Mouse (Mus musculus) limb, embryonic 14.5 days (tissue): Measurements from ENCODE around the gene Socs4. TPM values are rescaled to one million over a fixed set of nuclear protein-coding genes. Genes with fewer than 3 reads are reported as not detected.

Source experiments
- ATAC-seq: fragments of 200-750 bp; cut with Nextera tagmentation; 2 replicates; pipeline ENCODE4 v1.8.0; 2017; ENCODE audit warnings: low read depth, moderate number of reproducible peaks, moderate TSS enrichment; ENCODE audit not compliant: low FRiP score
- DNase-seq: peaks from one replicate; pipeline ENCODE4 v3.0.0-alpha.2; 2015; ENCODE audit warnings: low spot score
- H3K27ac ChIP-seq: fragments of 300-500 bp; sonication (generic); replicated peaks from 2 replicates; pipeline ENCODE4 v1.5.1; 2014; ENCODE audit warnings: low read depth, mild to moderate bottlenecking, low read length, moderate library complexity, mixed read lengths
- H3K27me3 ChIP-seq: fragments of 300-500 bp; sonication (generic); 2 replicates; pipeline ENCODE4 v1.6.1; 2014; ENCODE audit warnings: low read length, mixed read lengths; ENCODE audit not compliant: control insufficient read depth, insufficient read depth
- H3K36me3 ChIP-seq: fragments of 300-500 bp; sonication (generic); 2 replicates; pipeline ENCODE4 v1.6.1; 2014; ENCODE audit warnings: mild to moderate bottlenecking, low read length, moderate library complexity, mixed read lengths; ENCODE audit not compliant: control insufficient read depth, insufficient read depth
- H3K4me1 ChIP-seq: fragments of 300-500 bp; sonication (generic); 2 replicates; pipeline ENCODE4 v1.6.1; 2014; ENCODE audit warnings: antibody characterized with exemption, low read length, mixed read lengths; ENCODE audit not compliant: control insufficient read depth, insufficient read depth
- H3K4me2 ChIP-seq: fragments of 300-500 bp; sonication (generic); replicated peaks from 2 replicates; pipeline ENCODE4 v1.6.1; 2014; ENCODE audit warnings: low read depth, mild to moderate bottlenecking, low read length, moderate library complexity; ENCODE audit not compliant: severe bottlenecking
- H3K4me3 ChIP-seq: fragments of 300-500 bp; sonication (generic); replicated peaks from 2 replicates; pipeline ENCODE4 v1.5.1; 2014; ENCODE audit warnings: low read length
- H3K9ac ChIP-seq: fragments of 300-500 bp; sonication (generic); 2 replicates; pipeline ENCODE4 v1.6.1; 2014; ENCODE audit warnings: mild to moderate bottlenecking, low read depth, low read length, moderate library complexity; ENCODE audit not compliant: severe bottlenecking
- H3K9me3 ChIP-seq: fragments of 300-500 bp; sonication (generic); 2 replicates; pipeline ENCODE4 v1.6.1; 2016; ENCODE audit warnings: low read length; ENCODE audit not compliant: control insufficient read depth
- POLR2A ChIP-seq: fragments of 200-500 bp; IDR thresholded peaks from 2 replicates; pipeline ENCODE4 v1.8.0; 2012; ENCODE audit warnings: inconsistent platforms, mild to moderate bottlenecking, moderate library complexity, borderline replicate concordance; ENCODE audit not compliant: insufficient read depth, insufficient read length; ENCODE audit errors: extremely low read depth
- WGBS: fragments of 180-500 bp; shearing (Covaris S2); extraction: QIAGEN DNeasy Blood & Tissue Kit; methylation state at CpG from one replicate; pipeline ENCODE4 v1.1.7; 2014; 5-methylcytosine and 5-hydroxymethylcytosine counted together
- polyA plus RNA-seq, 2 experiments: library from polyadenylated mRNA; depleted of rRNA in 1 of 2; stranded (reverse) in 1 of 2; unstranded in 1 of 2; fragments of >200 nt; fragmentation: Nextera tagmentation in 1 of 2; extraction: Ambion mirVana in 1 of 2; gene quantifications; 2 replicates each; pipeline versions ENCODE4 v1.2.1 to v1.2.3; 2012 to 2014

The Socs4 gene
- polyA plus RNA-seq, 2 experiments: 4.7 to 7.5 TPM

GRCm38 (mm10) chr14:47298408-47298792 lies 21.7 kb downstream of the Socs4 start:
- Histone ChIP-seq H3K4me2 (peak overlapping the region; percentile 55), H3K36me3 (peaks cover 4% of the 10 kb centered on the region; the same call in 1 of the 2 replicates), H3K27ac (peak overlapping the region; percentile 96), H3K9ac (peak overlapping the region; percentile 99), H3K4me1 (peaks cover 12% of the 10 kb centered on the region), H3K4me3 (peak overlapping the region; percentile 99), H3K9me3 (no peaks in the 10 kb centered on the region), H3K27me3 (no peaks in the 10 kb centered on the region)
- DNase-seq (peak; percentile 39), ATAC-seq (peak; percentile 78)
- TF ChIP-seq POLR2A: no peak
- under 1% methylated on average over 22 of the region's 38 CpGs for WGBS

- ATAC-seq: peak; percentile 39
- Histone ChIP-seq H3K4me3 (peak overlapping the region; percentile 99), H3K27ac (peak overlapping the region; percentile 96), H3K9ac (peak overlapping the region; percentile 99), H3K27me3 (no peaks in the 10 kb centered on the region), H3K4me1 (peaks cover 12% of the 10 kb centered on the region), H3K4me2 (peak overlapping the region; percentile 55), H3K9me3 (no peaks in the 10 kb centered on the region), H3K36me3 (peaks cover 5% of the 10 kb centered on the region; the same call in 1 of the 2 replicates)
- WGBS: 2% methylated on average over 15 of the region's 15 CpGs
- TF ChIP-seq POLR2A: no peak
- DNase-seq: peak; percentile 42
Observed at GRCm38 (mm10) chr14:47298819-47299261, 22.1 kb downstream of the Socs4 start.

GRCm38 (mm10) chr14:47302885-47303680 lies 26.4 kb downstream of the Socs4 start:
- 67% methylated on average over 14 of the region's 14 CpGs for WGBS
- TF ChIP-seq POLR2A: no peak
- H3K36me3 ChIP-seq: peaks cover 11% of the 10 kb centered on the region

DNA sequence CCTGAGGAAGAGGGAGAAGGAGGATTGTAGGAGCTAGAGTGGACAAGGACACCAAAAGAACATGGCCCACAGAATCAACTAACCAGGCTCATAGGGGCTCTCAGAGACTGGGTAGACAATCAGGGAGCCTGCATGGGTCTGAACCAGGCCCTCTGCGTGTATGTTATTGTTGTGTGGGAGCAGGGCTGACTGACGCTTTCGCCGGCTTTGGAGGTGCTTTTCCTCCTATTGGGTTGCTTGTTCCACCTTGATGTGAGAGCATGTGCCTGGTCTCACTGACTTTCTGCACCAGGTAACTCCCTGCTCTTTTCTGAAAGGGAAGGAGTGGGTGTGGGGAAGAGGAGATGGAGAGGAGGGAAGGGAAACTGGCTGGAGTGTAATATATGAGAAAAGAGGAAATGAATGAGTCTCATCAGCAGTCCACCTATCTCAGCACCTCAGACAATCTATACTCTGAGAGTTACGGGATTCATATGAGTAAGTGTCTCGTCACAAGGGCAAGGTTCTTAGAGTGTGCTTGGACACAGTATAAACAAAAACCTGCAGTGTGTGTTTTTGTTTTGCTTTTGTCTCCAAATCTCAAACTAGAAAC lies 28.2 kb downstream of the Socs4 start:
- Histone ChIP-seq H3K27me3 (no peaks in the 10 kb centered on the region), H3K4me2 (no peak overlapping the region), H3K4me3 (no peak overlapping the region), H3K4me1 (peaks cover 6% of the 10 kb centered on the region), H3K27ac (no peak overlapping the region), H3K9me3 (no peaks in the 10 kb centered on the region), H3K9ac (no peak overlapping the region), H3K36me3 (peaks cover 22% of the 10 kb centered on the region)
- no peak for DNase-seq
- 96% methylated on average over 6 of the region's 6 CpGs for WGBS
- no peak for TF ChIP-seq POLR2A
- ATAC-seq: no peak

More at GRCm38 (mm10) chr14:47302885-47303680, 26.4 kb downstream of the Socs4 start:
- Histone ChIP-seq H3K27me3 (no peaks in the 10 kb centered on the region), H3K9ac (no peak overlapping the region), H3K27ac (no peak overlapping the region), H3K4me1 (peaks cover 10% of the 10 kb centered on the region), H3K4me3 (no peak overlapping the region), H3K4me2 (no peak overlapping the region), H3K9me3 (no peaks in the 10 kb centered on the region)
- DNase-seq (no peak), ATAC-seq (no peak)

- WGBS: 85% methylated on average over 4 of the region's 4 CpGs
- H3K4me3 ChIP-seq: no peak overlapping the region
- no peaks in the 10 kb centered on the region for H3K4me1 ChIP-seq
- H3K27ac ChIP-seq: no peak overlapping the region
- peaks cover 31% of the 10 kb centered on the region for H3K36me3 ChIP-seq
- DNase-seq (no peak), ATAC-seq (no peak)
- no peaks in the 10 kb centered on the region for H3K9me3 ChIP-seq
- TF ChIP-seq POLR2A: no peak
- no peak overlapping the region for H3K9ac ChIP-seq
- H3K4me2 ChIP-seq: no peak overlapping the region
- H3K27me3 ChIP-seq: no peaks in the 10 kb centered on the region
Observed at GRCm38 (mm10) chr14:47305933-47306332, 29.2 kb downstream of the Socs4 start.
